Mouse (Mus musculus) midbrain, embryonic 14.5 days (tissue): ENCODE data around the gene Man2b1. TPM values are rescaled to one million over a fixed set of nuclear protein-coding genes. Genes with fewer than 3 reads are reported as not detected.

Experiments
- ATAC-seq: fragments of 200-750 bp; cut with Nextera tagmentation; 2 replicates; pipeline ENCODE4 v1.8.0; 2017; ENCODE audit warnings: moderate number of reproducible peaks, moderate library complexity; ENCODE audit not compliant: low FRiP score, low TSS enrichment
- DNase-seq: peaks from one replicate; pipeline ENCODE4 v3.0.0-alpha.2; 2015
- H3K27ac ChIP-seq: fragments of 300-500 bp; sonication (generic); replicated peaks from 2 replicates; pipeline ENCODE4 v1.5.1; 2014; ENCODE audit warnings: mild to moderate bottlenecking, low read depth, low read length, moderate library complexity
- H3K27me3 ChIP-seq: fragments of 300-500 bp; sonication (generic); 2 replicates; pipeline ENCODE4 v1.6.1; 2014; ENCODE audit warnings: low read length, control low read depth, mixed read lengths; ENCODE audit not compliant: control insufficient read depth, insufficient read depth
- H3K36me3 ChIP-seq: fragments of 300-500 bp; sonication (generic); 2 replicates; pipeline ENCODE4 v1.6.1; 2014; ENCODE audit warnings: low read length, control low read depth; ENCODE audit not compliant: control insufficient read depth, insufficient read depth
- H3K4me1 ChIP-seq: fragments of 300-500 bp; sonication (generic); 2 replicates; pipeline ENCODE4 v1.6.1; 2014; ENCODE audit warnings: mild to moderate bottlenecking, antibody characterized with exemption, low read length, control low read depth; ENCODE audit not compliant: control insufficient read depth, insufficient read depth
- H3K4me2 ChIP-seq: fragments of 300-500 bp; sonication (generic); 2 replicates; pipeline ENCODE4 v1.6.1; 2014; ENCODE audit warnings: mild to moderate bottlenecking, low read length, moderate library complexity
- H3K4me3 ChIP-seq: fragments of 300-500 bp; sonication (generic); replicated peaks from 2 replicates; pipeline ENCODE4 v1.5.1; 2014; ENCODE audit warnings: low read depth, low read length
- H3K9ac ChIP-seq: fragments of 300-500 bp; sonication (generic); replicated peaks from 2 replicates; pipeline ENCODE4 v1.6.1; 2014; ENCODE audit warnings: mild to moderate bottlenecking, low read length, moderate library complexity
- H3K9me3 ChIP-seq: fragments of 300-500 bp; sonication (generic); 2 replicates; pipeline ENCODE4 v1.6.1; 2016; ENCODE audit warnings: low read length, control low read depth, mixed read lengths; ENCODE audit not compliant: control insufficient read depth
- WGBS: fragments of 180-500 bp; shearing (Covaris S2); extraction: QIAGEN DNeasy Blood & Tissue Kit; methylation state at CpG from one replicate; pipeline ENCODE4 v1.1.7; 2014; 5-methylcytosine and 5-hydroxymethylcytosine counted together
- polyA plus RNA-seq: library from polyadenylated mRNA; unstranded; fragments of >200 nt; fragmentation: Nextera tagmentation; extraction: Ambion mirVana; gene quantifications from 2 replicates; pipeline ENCODE4 v1.2.1, GENCODE M21; 2014

Gene Man2b1
- polyA plus RNA-seq, 1 experiment from 2014 or later = 17.2 TPM

DNA sequence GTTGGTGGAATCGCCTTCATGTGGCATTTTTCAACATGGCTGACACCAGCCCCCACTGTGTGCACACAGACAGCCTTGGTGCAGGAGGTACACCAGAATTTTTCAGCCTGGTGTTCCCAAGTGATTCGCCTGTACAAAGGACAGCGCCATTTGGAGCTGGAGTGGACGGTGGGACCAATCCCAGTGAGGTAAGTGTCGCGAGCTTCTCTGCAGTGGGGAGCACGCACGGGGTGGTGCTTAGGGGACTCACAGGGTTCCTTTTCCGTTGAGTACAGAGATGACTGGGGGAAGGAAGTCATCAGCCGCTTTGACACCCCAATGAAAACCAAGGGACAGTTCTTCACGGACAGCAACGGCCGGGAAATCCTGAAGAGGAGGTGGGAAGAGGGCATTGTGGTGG lies 12.0 kb downstream of the Man2b1 start:
- no peak overlapping the region for H3K4me3 ChIP-seq
- ATAC-seq = no peak
- WGBS = 95% methylated on average over 13 of the region's 13 CpGs
- no peak overlapping the region for H3K27ac ChIP-seq
- no peaks in the 10 kb centered on the region for H3K27me3 ChIP-seq
- H3K36me3 ChIP-seq = peaks cover 56% of the 10 kb centered on the region
- H3K4me2 ChIP-seq = no peak overlapping the region
- no peak overlapping the region for H3K9ac ChIP-seq
- H3K4me1 ChIP-seq = no peaks in the 10 kb centered on the region
- DNase-seq = no peak
- no peaks in the 10 kb centered on the region for H3K9me3 ChIP-seq

DNA sequence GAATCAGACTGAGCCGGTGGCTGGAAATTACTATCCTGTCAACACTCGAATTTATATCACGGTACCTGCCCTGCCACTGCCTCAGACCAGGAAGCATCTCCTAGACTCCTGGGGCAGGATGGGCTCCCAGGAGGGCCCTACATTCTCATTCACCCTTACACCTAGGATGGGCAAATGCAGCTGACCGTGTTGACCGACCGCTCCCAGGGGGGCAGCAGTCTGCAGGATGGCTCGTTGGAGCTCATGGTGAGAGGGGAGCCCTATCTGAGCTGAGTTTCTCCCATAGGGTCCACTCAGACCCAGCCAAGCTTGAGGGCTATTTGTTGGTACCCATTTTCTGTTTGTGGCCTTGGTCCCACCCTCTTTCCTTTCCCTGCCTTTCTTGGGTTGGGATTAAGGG lies 12.5 kb downstream of the Man2b1 start:
- Histone ChIP-seq H3K27me3 (no peaks in the 10 kb centered on the region), H3K4me1 (no peaks in the 10 kb centered on the region)

DNA sequence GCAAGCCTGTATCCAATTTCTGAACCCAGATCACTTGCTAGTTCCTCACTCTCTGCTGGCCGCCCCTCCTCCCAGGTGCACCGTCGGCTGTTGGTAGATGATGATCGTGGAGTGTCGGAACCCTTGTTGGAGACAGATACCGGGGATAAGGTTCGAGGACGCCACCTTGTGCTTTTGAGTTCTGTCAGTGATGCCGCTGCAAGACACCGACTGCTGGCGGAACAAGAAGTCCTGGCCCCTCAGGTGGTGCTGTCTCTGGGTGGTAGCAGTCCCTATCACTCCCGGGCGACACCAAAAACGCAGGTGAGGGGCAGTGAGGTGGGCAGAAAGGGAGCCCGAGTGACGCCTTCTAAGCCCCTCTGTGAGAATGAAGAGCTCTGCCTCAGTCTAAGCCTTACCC lies 13.1 kb downstream of the Man2b1 start:
- Histone ChIP-seq H3K9me3 (no peaks in the 10 kb centered on the region), H3K9ac (no peak overlapping the region), H3K36me3 (peaks cover 50% of the 10 kb centered on the region), H3K4me1 (no peaks in the 10 kb centered on the region), H3K27ac (no peak overlapping the region), H3K4me3 (no peak overlapping the region), H3K27me3 (no peaks in the 10 kb centered on the region), H3K4me2 (no peak overlapping the region)
- 95% methylated on average over 16 of the region's 16 CpGs for WGBS
- ATAC-seq (no peak), DNase-seq (no peak)

More for the DNA sequence above, 12.5 kb downstream of the Man2b1 start:
- H3K36me3 ChIP-seq = peaks cover 56% of the 10 kb centered on the region
- no peaks in the 10 kb centered on the region for H3K9me3 ChIP-seq
- no peak overlapping the region for H3K9ac ChIP-seq
- no peak overlapping the region for H3K4me3 ChIP-seq
- DNase-seq = no peak
- H3K27ac ChIP-seq = no peak overlapping the region
- no peak overlapping the region for H3K4me2 ChIP-seq
- ATAC-seq = no peak
- 95% methylated on average over 7 of the region's 7 CpGs for WGBS

DNA sequence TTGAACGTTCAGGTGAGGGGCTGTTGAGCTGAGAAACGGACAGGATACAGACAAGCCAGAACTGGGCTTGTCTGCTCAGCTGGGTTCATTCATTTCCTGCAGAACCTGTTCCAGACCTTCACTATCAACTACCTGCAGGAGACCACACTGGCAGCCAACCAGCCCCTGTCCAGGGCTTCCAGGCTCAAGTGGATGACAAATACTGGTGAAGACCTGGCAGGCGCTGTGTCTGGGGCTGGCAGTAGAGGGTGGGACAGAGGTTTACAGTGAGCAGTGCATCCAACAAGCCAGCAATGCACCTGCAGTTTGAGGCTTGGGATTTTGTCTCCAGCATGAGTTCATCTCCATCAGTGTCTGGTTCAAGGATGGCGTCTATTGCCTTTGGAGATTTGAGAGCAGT lies 13.8 kb downstream of the Man2b1 start:
- no peak overlapping the region for H3K4me3 ChIP-seq
- H3K4me2 ChIP-seq = no peak overlapping the region
- no peaks in the 10 kb centered on the region for H3K9me3 ChIP-seq
- no peaks in the 10 kb centered on the region for H3K27me3 ChIP-seq
- WGBS = 96% methylated on average over 4 of the region's 4 CpGs
- no peaks in the 10 kb centered on the region for H3K4me1 ChIP-seq
- H3K36me3 ChIP-seq = peaks cover 48% of the 10 kb centered on the region
- ATAC-seq (no peak), DNase-seq (no peak)
- H3K27ac ChIP-seq = no peak overlapping the region
- H3K9ac ChIP-seq = no peak overlapping the region

DNA sequence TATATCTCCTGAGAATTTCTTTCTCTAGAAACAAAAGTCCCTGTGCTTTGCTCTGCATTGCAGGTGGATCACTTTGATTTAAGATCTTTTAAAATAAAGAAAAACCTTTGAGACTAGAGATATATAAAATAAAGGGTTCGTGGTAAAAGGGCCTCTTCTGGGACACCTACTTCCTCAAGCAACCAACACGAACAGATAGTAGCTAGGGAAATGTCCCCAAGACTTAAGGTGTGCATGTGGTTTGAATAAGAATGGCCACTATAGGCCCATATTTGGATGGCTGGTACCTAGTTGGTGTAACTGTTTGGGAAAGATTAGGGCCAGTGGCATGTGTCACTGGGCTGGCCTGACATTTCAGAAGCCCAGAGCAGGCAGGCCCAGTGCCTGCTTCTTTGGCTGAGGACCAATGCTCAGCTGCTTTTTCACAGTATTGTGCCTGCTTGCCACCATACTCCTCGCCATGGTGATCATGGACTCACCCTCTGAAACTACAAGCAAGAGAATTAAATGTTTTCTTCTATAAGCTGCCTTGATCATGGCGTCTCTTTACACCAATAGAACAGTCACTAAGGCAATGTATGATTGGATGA lies 17.1 kb downstream of the Man2b1 start:
- no peak overlapping the region for H3K9ac ChIP-seq
- no peaks in the 10 kb centered on the region for H3K9me3 ChIP-seq
- H3K4me2 ChIP-seq = no peak overlapping the region
- H3K4me1 ChIP-seq = no peaks in the 10 kb centered on the region
- no peak for DNase-seq
- H3K27ac ChIP-seq = no peak overlapping the region
- peaks cover 31% of the 10 kb centered on the region for H3K36me3 ChIP-seq
- H3K4me3 ChIP-seq = no peak overlapping the region
- no peaks in the 10 kb centered on the region for H3K27me3 ChIP-seq
- no peak for ATAC-seq
- 88% methylated on average over 4 of the region's 4 CpGs for WGBS

DNA sequence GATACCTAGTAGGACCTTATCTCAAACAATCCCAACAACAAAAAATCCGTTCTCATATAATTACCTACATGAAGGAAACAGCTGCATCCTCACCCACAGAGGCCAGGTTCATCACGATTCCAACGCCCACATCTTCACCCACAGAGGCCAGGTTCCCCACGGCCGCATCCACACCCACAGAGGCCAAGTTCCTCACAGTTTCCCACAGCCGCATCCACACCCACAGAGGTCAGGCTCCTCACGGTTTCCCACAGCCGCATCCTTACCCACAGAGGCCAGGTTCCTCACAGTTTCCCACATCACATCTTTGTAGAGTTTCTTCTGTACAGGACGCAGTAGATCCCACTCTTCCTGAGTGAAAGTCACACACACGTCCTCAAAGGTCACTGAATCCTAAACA lies 30.2 kb downstream of the Man2b1 start:
- Histone ChIP-seq H3K4me1 (no peaks in the 10 kb centered on the region), H3K27ac (no peak overlapping the region), H3K9me3 (no peaks in the 10 kb centered on the region), H3K4me3 (no peak overlapping the region), H3K4me2 (no peak overlapping the region), H3K36me3 (peaks cover 25% of the 10 kb centered on the region), H3K9ac (no peak overlapping the region), H3K27me3 (no peaks in the 10 kb centered on the region)
- 95% methylated on average over 10 of the region's 10 CpGs for WGBS
- ATAC-seq (no peak), DNase-seq (no peak)

DNA sequence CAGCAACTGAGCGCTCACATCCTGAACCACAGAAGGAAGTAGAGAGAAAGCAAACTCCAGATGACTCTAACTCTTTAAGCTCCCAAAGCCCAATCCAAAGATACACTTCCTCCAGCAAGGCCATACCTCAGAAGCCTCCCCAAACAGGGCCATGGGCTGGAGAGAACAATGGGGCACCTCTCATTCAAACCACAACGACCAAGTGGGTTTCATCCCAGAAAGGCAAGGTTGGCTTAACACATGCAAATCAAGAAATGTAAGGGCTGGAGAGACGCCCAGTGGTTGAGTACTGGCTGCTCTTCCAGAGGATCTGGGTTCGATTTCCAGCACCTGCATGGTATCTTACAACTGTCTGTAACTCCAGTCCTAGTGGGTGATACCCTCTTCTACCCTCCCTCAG lies 32.4 kb downstream of the Man2b1 start:
- Histone ChIP-seq H3K9me3 (no peaks in the 10 kb centered on the region), H3K36me3 (peaks cover 14% of the 10 kb centered on the region), H3K9ac (no peak overlapping the region), H3K4me2 (no peak overlapping the region), H3K4me1 (no peaks in the 10 kb centered on the region), H3K27me3 (no peaks in the 10 kb centered on the region), H3K27ac (no peak overlapping the region), H3K4me3 (no peak overlapping the region)
- DNase-seq = no peak
- ATAC-seq = no peak
- WGBS = 75% methylated on average over 4 of the region's 4 CpGs

DNA sequence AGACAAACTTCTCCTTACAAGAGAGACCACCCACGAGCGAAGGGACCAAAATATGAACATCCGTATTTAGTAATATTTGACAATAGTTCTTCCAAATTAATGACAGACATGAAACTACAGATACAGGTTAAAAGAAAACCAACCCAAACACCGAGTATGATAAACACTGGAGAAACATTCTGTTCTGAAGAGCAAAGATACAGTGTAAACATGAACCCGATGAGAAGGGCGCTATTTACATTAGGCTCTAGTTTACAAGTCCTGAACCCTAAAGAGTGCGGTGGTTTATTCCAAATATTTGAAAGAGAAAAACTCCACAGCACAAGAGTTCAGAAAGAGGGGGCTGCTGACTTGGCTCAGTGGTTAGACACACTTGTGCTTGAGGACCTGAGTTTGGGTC lies 33.9 kb downstream of the Man2b1 start:
- Histone ChIP-seq H3K9ac (no peak overlapping the region), H3K4me1 (no peaks in the 10 kb centered on the region), H3K4me2 (no peak overlapping the region), H3K36me3 (no peaks in the 10 kb centered on the region), H3K4me3 (no peak overlapping the region), H3K9me3 (no peaks in the 10 kb centered on the region), H3K27me3 (no peaks in the 10 kb centered on the region), H3K27ac (no peak overlapping the region)
- WGBS = 93% methylated on average over 7 of the region's 7 CpGs
- ATAC-seq (no peak), DNase-seq (no peak)

DNA sequence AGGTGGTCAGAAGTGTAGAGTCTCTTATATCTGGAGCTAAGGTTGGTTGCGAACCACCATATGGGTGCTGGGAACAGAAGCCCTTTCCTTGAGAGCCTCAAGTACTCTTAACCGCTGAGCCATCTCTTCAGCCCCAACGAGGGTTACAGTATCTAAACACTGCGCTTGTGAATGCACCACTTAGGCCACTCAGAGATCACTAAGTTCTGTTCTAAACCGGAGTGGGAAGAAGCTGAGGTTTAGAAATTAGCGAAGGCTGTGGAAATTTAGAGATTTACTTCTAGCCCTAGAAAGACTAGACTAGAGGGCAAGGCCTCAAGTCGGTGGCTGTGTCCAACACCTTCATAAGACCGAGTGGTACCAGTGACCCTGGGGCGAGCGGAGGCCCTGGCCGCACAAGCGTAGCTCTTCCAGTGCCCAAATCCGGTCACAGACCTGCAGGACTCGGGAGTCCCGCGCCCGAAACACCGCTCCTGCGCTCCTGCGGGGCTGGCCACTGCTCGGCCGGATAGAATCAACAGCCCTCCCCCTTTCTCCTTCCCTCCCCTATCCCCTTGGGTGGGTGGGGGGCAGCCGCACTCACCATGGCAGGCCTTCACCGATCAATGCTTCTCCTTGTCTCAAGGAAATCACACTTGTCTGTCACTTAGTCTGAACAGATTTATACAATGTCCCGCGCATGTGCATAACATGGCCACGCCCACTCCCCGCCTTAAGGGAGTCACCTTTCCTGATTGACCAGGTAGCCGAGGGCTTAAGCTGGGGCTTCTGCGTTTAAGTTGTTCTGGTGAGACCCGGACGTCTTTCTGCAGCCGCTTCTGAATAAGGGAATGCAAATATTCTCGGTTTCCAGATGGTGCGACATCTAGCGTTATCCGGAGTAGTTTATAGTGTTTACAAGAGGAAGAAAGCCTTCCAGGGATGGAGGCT lies 36.2 kb downstream of the Man2b1 start:
- peak overlapping the region; percentile 64 for H3K9ac ChIP-seq
- peak; percentile 78; the same call in 1 of the 2 replicates for ATAC-seq
- peak overlapping the region; percentile 74 for H3K4me2 ChIP-seq
- WGBS = 8% methylated on average over 37 of the region's 37 CpGs
- peak overlapping the region; percentile 54 for H3K4me3 ChIP-seq
- H3K27me3 ChIP-seq = no peaks in the 10 kb centered on the region
- no peaks in the 10 kb centered on the region for H3K4me1 ChIP-seq
- no peaks in the 10 kb centered on the region for H3K9me3 ChIP-seq
- H3K27ac ChIP-seq = peak overlapping the region; percentile 63
- no peaks in the 10 kb centered on the region for H3K36me3 ChIP-seq
- DNase-seq = peak; percentile 93
